Mouse (Mus musculus): ENCODE data around the gene Zfp991. TPM values are rescaled to one million over a fixed set of nuclear protein-coding genes. Genes with fewer than 3 reads are reported as not detected.
"Not testable (repeated sequence)": the region's sequence is repeated elsewhere in the genome, so short reads cannot be mapped to it uniquely, and the experiment has no call there.

Gene Zfp991
- total RNA-seq, 1 experiment, result 47.1 TPM

GRCm38 (mm10) chr4:147219319-147220070 lies 87.7 kb downstream of the Zfp991 start:
- H3K9ac ChIP-seq (ENCODE audit: insufficient read depth, low read depth, low read length, poor library complexity, severe bottlenecking); H3K9me3 ChIP-seq (ENCODE audit: control insufficient read depth, insufficient read depth, low read depth, low read length); H3K4me1 ChIP-seq (ENCODE audit: control insufficient read depth in 2 of 2, insufficient read depth in 2 of 2, low read length in 2 of 2, poor library complexity in 1 of 2); H3K4me3 ChIP-seq (ENCODE audit: insufficient read depth in 1 of 2, low read depth in 1 of 2, low read length in 2 of 2, poor library complexity in 1 of 2, severe bottlenecking in 1 of 2); DNase-seq (ENCODE audit: low read depth, low spot score); in situ Hi-C loops (cut with MboI; ENCODE audit: low sequenced_read_pairs in 2 of 2, unreplicated experiment in 2 of 2); H3K36me3 ChIP-seq (ENCODE audit: control insufficient read depth, insufficient read depth, low read length, poor library complexity, severe bottlenecking); H3K27ac ChIP-seq (ENCODE audit: insufficient read depth, low read depth, low read length, poor library complexity, severe bottlenecking): not testable (repeated sequence)

DNA sequence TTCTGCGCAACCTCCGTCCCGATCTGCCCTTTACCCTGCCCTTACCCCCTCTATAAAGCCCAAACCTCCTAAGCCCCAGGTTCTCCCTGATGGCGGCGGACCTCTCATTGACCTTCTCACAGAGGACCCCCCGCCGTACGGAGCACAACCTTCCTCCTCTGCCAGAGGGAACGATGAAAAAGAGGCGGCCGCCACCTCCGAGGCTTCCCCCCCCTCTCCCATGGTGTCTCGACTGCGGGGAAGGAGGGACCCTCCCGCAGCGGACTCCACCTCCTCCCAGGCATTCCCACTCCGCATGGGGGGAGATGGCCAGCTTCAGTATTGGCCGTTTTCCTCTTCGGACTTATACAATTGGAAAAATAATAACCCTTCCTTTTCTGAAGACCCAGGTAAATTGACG lies 88.4 kb downstream of the Zfp991 start:
- H3K4me3 ChIP-seq (ENCODE audit: insufficient read depth in 1 of 2, low read depth in 1 of 2, low read length in 2 of 2, poor library complexity in 1 of 2, severe bottlenecking in 1 of 2); H3K4me1 ChIP-seq (ENCODE audit: control insufficient read depth in 2 of 2, insufficient read depth in 2 of 2, low read length in 2 of 2, poor library complexity in 1 of 2); H3K27ac ChIP-seq (ENCODE audit: insufficient read depth, low read depth, low read length, poor library complexity, severe bottlenecking); in situ Hi-C loops (cut with MboI; ENCODE audit: low sequenced_read_pairs in 2 of 2, unreplicated experiment in 2 of 2); H3K9ac ChIP-seq (ENCODE audit: insufficient read depth, low read depth, low read length, poor library complexity, severe bottlenecking); H3K9me3 ChIP-seq (ENCODE audit: control insufficient read depth, insufficient read depth, low read depth, low read length); DNase-seq (ENCODE audit: low read depth, low spot score); H3K36me3 ChIP-seq (ENCODE audit: control insufficient read depth, insufficient read depth, low read length, poor library complexity, severe bottlenecking): not testable (repeated sequence)

DNA sequence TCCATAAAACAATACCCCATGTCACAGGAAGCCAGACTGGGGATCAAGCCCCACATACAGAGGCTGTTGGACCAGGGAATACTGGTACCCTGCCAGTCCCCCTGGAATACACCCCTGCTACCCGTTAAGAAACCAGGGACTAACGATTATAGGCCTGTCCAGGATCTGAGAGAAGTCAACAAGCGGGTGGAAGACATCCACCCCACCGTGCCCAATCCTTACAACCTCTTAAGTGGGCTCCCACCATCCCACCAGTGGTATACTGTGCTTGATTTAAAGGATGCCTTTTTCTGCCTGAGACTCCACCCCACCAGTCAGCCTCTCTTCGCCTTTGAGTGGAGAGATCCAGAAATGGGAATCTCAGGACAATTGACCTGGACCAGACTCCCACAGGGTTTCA lies 90.2 kb downstream of the Zfp991 start:
- H3K4me3 ChIP-seq (ENCODE audit: insufficient read depth in 1 of 2, low read depth in 1 of 2, low read length in 2 of 2, poor library complexity in 1 of 2, severe bottlenecking in 1 of 2); DNase-seq (ENCODE audit: low read depth, low spot score); H3K36me3 ChIP-seq (ENCODE audit: control insufficient read depth, insufficient read depth, low read length, poor library complexity, severe bottlenecking); H3K27ac ChIP-seq (ENCODE audit: insufficient read depth, low read depth, low read length, poor library complexity, severe bottlenecking); H3K9me3 ChIP-seq (ENCODE audit: control insufficient read depth, insufficient read depth, low read depth, low read length); H3K9ac ChIP-seq (ENCODE audit: insufficient read depth, low read depth, low read length, poor library complexity, severe bottlenecking); in situ Hi-C loops (cut with MboI; ENCODE audit: low sequenced_read_pairs in 2 of 2, unreplicated experiment in 2 of 2); H3K4me1 ChIP-seq (ENCODE audit: control insufficient read depth in 2 of 2, insufficient read depth in 2 of 2, low read length in 2 of 2, poor library complexity in 1 of 2): not testable (repeated sequence)

- DNase-seq (ENCODE audit: low read depth, low spot score); H3K36me3 ChIP-seq (ENCODE audit: control insufficient read depth, insufficient read depth, low read length, poor library complexity, severe bottlenecking); H3K9me3 ChIP-seq (ENCODE audit: control insufficient read depth, insufficient read depth, low read depth, low read length); in situ Hi-C loops (cut with MboI; ENCODE audit: low sequenced_read_pairs in 2 of 2, unreplicated experiment in 2 of 2); H3K4me3 ChIP-seq (ENCODE audit: insufficient read depth in 1 of 2, low read depth in 1 of 2, low read length in 2 of 2, poor library complexity in 1 of 2, severe bottlenecking in 1 of 2); H3K27ac ChIP-seq (ENCODE audit: insufficient read depth, low read depth, low read length, poor library complexity, severe bottlenecking); H3K4me1 ChIP-seq (ENCODE audit: control insufficient read depth in 2 of 2, insufficient read depth in 2 of 2, low read length in 2 of 2, poor library complexity in 1 of 2); H3K9ac ChIP-seq (ENCODE audit: insufficient read depth, low read depth, low read length, poor library complexity, severe bottlenecking): not testable (repeated sequence)
Measured at GRCm38 (mm10) chr4:147223778-147224435, 92.1 kb downstream of the Zfp991 start.

DNA sequence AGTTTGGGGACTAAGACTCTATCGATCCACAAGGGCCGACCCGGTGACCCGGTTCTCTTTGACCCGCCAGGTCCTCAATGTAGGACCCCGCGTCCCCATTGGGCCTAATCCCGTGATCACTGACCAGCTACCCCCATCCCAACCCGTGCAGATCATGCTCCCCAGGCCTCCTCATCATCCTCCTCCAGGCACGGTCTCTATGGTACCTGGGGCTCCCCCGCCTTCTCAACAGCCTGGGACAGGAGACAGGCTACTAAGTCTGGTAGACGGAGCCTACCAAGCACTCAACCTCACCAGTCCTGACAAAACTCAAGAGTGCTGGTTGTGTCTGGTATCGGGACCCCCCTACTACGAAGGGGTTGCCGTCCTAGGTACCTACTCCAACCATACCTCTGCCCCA lies 93.8 kb downstream of the Zfp991 start:
- in situ Hi-C loops (cut with MboI; ENCODE audit: low sequenced_read_pairs in 2 of 2, unreplicated experiment in 2 of 2); H3K4me1 ChIP-seq (ENCODE audit: control insufficient read depth in 2 of 2, insufficient read depth in 2 of 2, low read length in 2 of 2, poor library complexity in 1 of 2); H3K9me3 ChIP-seq (ENCODE audit: control insufficient read depth, insufficient read depth, low read depth, low read length); H3K9ac ChIP-seq (ENCODE audit: insufficient read depth, low read depth, low read length, poor library complexity, severe bottlenecking); H3K27ac ChIP-seq (ENCODE audit: insufficient read depth, low read depth, low read length, poor library complexity, severe bottlenecking); DNase-seq (ENCODE audit: low read depth, low spot score); H3K4me3 ChIP-seq (ENCODE audit: insufficient read depth in 1 of 2, low read depth in 1 of 2, low read length in 2 of 2, poor library complexity in 1 of 2, severe bottlenecking in 1 of 2); H3K36me3 ChIP-seq (ENCODE audit: control insufficient read depth, insufficient read depth, low read length, poor library complexity, severe bottlenecking): not testable (repeated sequence)

DNA sequence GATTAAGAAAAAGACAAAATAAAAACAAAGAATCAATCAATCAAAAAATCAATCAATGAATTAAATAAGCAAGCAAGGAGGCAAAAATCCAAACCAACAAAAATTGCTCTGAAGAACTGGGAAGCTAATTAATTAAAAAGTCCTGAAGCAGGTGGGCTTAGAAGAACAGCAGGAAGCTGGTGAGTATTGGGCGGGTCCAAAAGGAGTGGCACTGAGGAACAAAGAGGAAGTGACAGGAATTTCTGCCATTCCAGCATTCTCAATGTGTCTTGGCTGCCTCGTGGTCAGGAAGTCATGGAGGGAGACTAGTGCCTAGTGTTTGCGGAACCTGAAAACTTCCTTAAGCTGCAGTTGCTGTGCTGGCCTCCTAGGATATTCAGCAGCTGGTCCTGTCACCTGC lies 98.2 kb downstream of the Zfp991 start:
- in situ Hi-C loops (cut with MboI; ENCODE audit: low sequenced_read_pairs in 2 of 2, unreplicated experiment in 2 of 2); H3K9me3 ChIP-seq (ENCODE audit: control insufficient read depth, insufficient read depth, low read depth, low read length): not testable (repeated sequence)

More for the DNA sequence above, 98.2 kb downstream of the Zfp991 start:
- not testable (repeated sequence) for H3K36me3 ChIP-seq (ENCODE audit: control insufficient read depth, insufficient read depth, low read length, poor library complexity, severe bottlenecking); H3K4me3 ChIP-seq (ENCODE audit: insufficient read depth in 1 of 2, low read depth in 1 of 2, low read length in 2 of 2, poor library complexity in 1 of 2, severe bottlenecking in 1 of 2); H3K27ac ChIP-seq (ENCODE audit: insufficient read depth, low read depth, low read length, poor library complexity, severe bottlenecking); H3K4me1 ChIP-seq (ENCODE audit: control insufficient read depth in 2 of 2, insufficient read depth in 2 of 2, low read length in 2 of 2, poor library complexity in 1 of 2); H3K9ac ChIP-seq (ENCODE audit: insufficient read depth, low read depth, low read length, poor library complexity, severe bottlenecking); DNase-seq (ENCODE audit: low read depth, low spot score)

Other genes with a start within 250 kb of the Zfp991 start
- 91.3 and 133 TPM in 2 replicates for gene Gm21411, start 222.4 kb upstream of the Zfp991 start, total RNA-seq (2012; rRNA removed)
- gene Zfp989, start 160.1 kb upstream of the Zfp991 start, total RNA-seq (2012; rRNA removed), result 114 and 122 TPM in 2 replicates
- gene Rex2, start 110.2 kb upstream of the Zfp991 start, total RNA-seq (2012; rRNA removed), result 188 and 233 TPM in 2 replicates
- 85.5 and 88.8 TPM in 2 replicates for gene Zfp988, start 173.6 kb downstream of the Zfp991 start, total RNA-seq (2012; rRNA removed)
- gene Zfp978, start 229.3 kb downstream of the Zfp991 start, total RNA-seq (2012; rRNA removed), result 233 and 297 TPM in 2 replicates

All from ES-E14 (cell line).